Mouse (Mus musculus) activated CD4-positive, CD25-positive, alpha-beta regulatory T cell, adult 9 weeks (primary cell): Measurements from ENCODE around the gene Gm17617. TPM values are rescaled to one million over a fixed set of nuclear protein-coding genes. Genes with fewer than 3 reads are reported as not detected.

Source experiments
- polyA plus RNA-seq: library from polyadenylated mRNA; unstranded; fragments of 100-300 nt; shearing (Covaris generic); gene quantifications from one replicate; pipeline ENCODE4 v1.2.1, GENCODE M21; 2017

Gene Gm17617
- polyA plus RNA-seq: not detected

GRCm38 (mm10) chr13:55133448-55133847 is at the start of gene Gm17617:
Gene Gm17617, minus strand, starts transcription at chr13:55133548.

GRCm38 (mm10) chr13:55152621-55153415 is 19.5 kb upstream of the Gm17617 start, which contains the start of gene Fgfr4:
Gene Fgfr4, plus strand, starts transcription at chr13:55152640.

DNA sequence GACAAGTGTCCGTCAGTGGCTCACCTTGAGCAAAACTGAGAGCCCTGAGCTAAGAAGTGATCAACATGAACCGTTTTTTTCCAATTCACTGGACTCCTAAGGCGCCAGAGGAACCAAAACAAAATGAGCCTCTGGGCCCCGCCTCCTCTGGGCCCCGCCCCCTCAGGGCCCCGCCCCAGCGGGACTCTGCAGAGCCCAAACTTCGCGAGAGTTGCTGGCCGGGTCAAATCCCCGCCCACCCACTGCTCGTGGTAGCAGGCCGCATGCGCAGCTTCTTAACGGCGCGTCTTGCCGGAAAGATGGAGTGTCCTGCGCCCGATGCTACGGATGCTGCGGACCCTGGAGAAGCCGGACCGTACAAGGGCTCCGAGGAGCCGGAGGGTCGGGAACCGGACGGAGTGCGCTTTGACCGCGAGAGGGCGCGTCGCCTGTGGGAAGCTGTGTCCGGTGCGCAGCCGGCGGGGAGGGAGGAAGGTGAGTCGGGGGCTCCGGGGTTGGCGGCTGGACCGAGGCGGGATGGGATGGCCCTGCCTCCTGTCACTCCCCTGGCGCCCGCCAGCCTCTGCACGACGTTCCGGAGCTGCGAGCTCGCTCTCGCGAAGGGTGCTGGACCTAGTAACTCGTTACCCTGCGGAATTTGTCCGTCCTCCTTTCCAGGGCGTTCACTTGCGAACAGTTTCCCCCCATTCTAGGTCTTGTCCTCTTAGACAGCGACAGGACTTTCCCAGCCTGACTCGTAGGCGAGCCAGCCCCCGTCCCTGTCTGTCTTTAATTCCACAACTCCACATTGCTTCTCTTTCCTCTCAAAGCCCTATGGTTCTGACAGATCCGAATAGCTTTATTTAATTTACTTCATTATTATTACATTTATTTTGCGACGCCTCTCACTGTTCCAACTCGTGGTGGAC is 28.0 kb downstream of the Gm17617 start, which contains the start of gene Zfp346:
TSS of gene Zfp346 (plus strand) at position 267 of the 908 bp plus-strand sequence.

GRCm38 (mm10) chr13:55099726-55100478 is 33.4 kb downstream of the Gm17617 start, which contains the start of gene Uimc1:
Gene Uimc1, minus strand, starts transcription at chr13:55100300.

Other genes starting within 250 kb of the Gm17617 start
- not detected for gene Unc5a, start 184.1 kb downstream of the Gm17617 start, polyA plus RNA-seq
- 1.1 TPM for gene Hk3, start 112.2 kb downstream of the Gm17617 start, polyA plus RNA-seq
- gene Uimc1, start 33.2 kb downstream of the Gm17617 start, polyA plus RNA-seq: 69.7 TPM
- 38.6 TPM for gene Zfp346, start 28.2 kb downstream of the Gm17617 start, polyA plus RNA-seq
- not detected for gene Fgfr4, start 19.1 kb upstream of the Gm17617 start, polyA plus RNA-seq
- gene Nsd1, start 76.2 kb upstream of the Gm17617 start, polyA plus RNA-seq: 98.2 TPM
- gene Prelid1, start 187.0 kb upstream of the Gm17617 start, polyA plus RNA-seq: 449 TPM
- 17.2 TPM for gene Rab24, start 188.4 kb upstream of the Gm17617 start, polyA plus RNA-seq
- gene Mxd3, start 196.3 kb upstream of the Gm17617 start, polyA plus RNA-seq: 5.0 TPM
- gene Lman2, start 229.2 kb upstream of the Gm17617 start, polyA plus RNA-seq: 166 TPM
- gene Rgs14, start 236.2 kb upstream of the Gm17617 start, polyA plus RNA-seq: 174 TPM